Mouse (Mus musculus) C2C12 (cell line): Measurements from ENCODE around the gene Bhlhe40.

Experiments
- CTCF ChIP-seq: IDR thresholded peaks from one replicate; pipeline ENCODE4 v1.5.1; 2011; ENCODE audit not compliant: control insufficient read depth, insufficient read depth, insufficient read length
- MAX ChIP-seq: IDR thresholded peaks from one replicate; pipeline ENCODE4 v1.6.1; 2011; ENCODE audit warnings: mild to moderate bottlenecking, control low read depth
- USF1 ChIP-seq: IDR thresholded peaks from one replicate; pipeline ENCODE4 v1.6.1; 2011; ENCODE audit warnings: low read depth, mild to moderate bottlenecking, control low read depth, moderate library complexity

DNA sequence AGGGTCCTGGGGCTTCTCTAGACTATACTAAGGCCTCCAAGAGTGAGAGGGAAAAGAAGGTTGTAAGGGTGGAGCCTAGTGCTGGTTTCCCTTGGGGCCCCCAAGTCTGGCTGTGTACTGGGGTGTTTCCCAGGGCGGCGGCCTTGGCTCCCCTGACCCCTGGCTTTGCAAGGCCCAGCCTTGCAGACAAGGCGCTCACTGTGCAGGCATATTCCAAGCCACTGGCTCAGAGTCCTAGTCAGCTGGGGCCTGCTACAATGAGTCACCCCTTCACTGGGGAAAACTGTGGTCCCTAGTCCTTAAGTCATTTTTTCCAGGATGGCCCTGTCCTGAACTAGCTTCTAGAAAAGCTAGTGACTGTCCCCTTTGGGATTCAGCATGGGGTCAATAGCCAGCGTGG is 17.3 kb downstream of the Bhlhe40 start:
- TF ChIP-seq CTCF = no peak
- TF ChIP-seq USF1 = no peak
- TF ChIP-seq MAX = no peak
